Mouse (Mus musculus) left cerebral cortex, postnatal 4 days (tissue): ENCODE measurements at regions not wholly inside any gene's neighbourhood (a gene's known extent, or its start where the extent isn't known, plus 50 kb on each side); places are given as distances from the start of the nearest gene placed in this dataset.

ENCODE experiments used
- DNase-seq: peaks from one replicate; pipeline ENCODE4 v3.0.0-alpha.2; 2022
- intact Hi-C: fragments of 180-260 bp; cut with DNase I; formaldehyde crosslinking; loops from one replicate; pipeline ENCODE4 v1.15.1; 2025

DNA sequence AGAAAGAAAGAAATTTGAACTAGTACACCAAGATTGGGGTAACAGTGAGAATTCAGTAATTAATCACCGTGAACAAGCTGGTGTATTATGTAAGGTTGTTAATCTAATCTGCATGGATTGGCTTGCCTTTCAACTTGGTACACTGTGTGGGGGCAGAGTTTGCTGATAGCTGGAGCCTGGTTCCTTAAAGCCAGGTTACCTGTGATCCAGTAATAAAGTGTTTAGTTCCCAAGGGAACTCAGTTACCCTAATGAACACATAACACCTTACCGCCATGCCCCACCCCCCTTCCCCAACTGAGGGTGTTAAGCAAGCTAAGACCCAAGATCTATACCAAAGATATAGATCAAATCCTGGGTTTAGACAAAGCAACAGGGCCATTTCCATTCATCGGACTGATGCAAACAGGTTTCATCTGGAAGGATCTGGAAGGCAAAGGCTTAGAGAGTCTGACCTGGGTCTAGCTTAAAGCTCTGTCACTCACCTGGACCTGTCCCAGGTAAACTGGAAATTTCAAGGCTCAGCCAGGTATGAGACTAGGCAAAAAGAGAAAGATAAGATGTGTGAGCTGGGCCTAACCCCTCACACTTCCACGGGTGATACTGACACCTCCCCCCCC is 155.8 kb downstream of the Ly86 start:
- DNase-seq = no peak
- intact Hi-C loops = no loop called here

DNA sequence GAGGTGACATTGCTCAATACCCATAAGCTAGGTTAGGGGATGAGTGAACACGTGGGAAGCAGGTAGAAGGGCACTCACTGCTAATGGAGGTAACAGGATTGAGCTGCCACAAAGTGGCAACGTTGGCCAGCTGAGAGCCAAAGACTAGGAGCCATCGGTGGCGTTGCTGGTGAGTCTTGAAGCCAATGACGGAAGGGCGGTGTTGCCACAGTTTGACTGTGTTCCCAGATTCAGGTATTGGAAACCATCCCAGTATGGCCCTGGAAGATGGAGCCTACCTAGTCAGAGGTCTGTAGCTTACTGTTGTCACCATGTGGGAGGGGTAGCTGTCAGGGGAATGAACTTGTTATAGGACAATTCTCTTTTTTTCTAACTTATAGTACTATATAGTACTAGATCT is 158.4 kb downstream of the Ly86 start:
- no peak for DNase-seq
- intact Hi-C loops = no loop called here

DNA sequence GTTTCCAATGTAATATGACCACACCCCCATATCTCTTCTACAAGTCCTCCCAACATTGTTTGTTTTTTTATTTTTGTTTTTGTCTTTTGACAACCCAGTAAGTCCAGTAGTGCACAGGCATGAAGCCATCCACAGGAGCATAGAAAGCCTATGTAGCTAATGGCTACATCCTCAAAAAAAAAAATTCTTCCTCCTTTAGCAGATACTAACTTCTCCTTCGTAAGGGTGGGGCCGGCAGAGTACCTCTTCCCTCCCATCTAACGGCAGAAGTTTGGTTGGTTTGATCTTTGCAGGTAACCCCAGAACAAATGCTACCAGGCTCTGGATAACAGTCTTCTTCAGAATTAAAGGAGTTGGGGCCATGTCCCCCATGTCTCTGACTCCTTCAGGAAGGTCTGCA is 158.9 kb downstream of the Ly86 start:
- DNase-seq = no peak
- intact Hi-C loops = loop anchor here (2.0 kb wide), 1 partner anchor 51 kb away; no protein-coding TSS in a partner anchor

DNA sequence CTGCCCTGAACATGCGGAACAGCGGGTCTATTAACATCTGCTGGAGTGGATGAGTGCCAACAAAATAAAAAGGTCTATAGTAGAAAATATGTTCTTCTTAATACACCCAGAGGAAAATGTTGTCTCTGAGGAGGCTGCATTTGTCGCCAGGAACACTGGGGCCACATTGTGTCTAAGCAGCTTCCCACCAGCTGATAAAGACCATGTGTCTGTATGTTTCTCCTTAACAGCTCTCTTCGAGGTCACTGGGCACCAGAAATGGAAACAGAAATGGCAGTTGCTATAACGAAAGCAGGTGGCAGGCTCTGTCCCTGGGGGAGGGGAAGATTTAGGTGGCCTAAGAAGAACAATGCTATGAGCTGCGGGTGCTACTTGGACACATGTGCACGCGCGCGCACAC is 159.4 kb downstream of the Ly86 start:
- DNase-seq = peak; percentile 67
- intact Hi-C loops = loop anchor here (2.0 kb wide), 1 partner anchor 52 kb away; no protein-coding TSS in a partner anchor

DNA sequence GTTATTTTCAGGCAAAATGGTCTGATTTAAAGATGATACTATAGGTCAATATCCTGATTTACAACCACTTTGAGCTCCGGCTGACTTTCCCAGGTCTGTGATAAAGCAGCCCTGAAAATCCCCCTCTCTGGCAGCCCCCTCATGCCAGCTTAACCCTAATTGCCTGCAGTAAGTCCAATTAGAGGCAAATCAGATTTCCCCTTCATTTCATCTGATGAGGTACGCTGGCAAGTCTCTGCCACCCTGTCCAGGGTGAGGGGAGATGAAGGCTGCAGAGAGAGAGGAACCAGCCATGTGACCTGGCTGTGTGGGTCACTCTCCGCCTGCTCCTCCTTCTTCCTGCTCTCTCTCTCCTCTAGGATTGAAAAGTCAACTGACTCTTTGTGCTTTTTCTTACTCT is 160.6 kb downstream of the Ly86 start:
- intact Hi-C loops = loop anchor here (2.0 kb wide), 1 partner anchor 53 kb away; no protein-coding TSS in a partner anchor
- peak; percentile 27 for DNase-seq

DNA sequence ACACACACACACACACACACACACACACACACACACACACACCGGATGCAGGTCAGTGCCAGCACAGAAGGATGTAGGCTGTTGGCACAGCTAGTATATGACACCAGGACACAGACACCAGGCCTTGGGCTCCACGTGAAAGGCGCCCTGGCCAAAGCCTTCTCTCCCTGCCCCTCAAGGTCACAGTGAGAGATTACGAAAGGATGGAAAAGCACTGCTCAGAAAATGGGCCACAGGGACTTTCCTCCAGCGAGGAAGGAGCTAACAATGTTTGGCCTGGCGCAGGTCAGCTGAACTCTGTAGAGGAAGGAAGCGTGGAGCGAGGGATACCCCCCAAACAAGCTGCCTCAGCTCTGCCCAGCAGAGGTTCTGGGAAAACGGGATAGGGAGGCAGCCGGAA is 161.0 kb downstream of the Ly86 start:
- intact Hi-C loops = no loop called here
- peak; percentile 26 for DNase-seq

DNA sequence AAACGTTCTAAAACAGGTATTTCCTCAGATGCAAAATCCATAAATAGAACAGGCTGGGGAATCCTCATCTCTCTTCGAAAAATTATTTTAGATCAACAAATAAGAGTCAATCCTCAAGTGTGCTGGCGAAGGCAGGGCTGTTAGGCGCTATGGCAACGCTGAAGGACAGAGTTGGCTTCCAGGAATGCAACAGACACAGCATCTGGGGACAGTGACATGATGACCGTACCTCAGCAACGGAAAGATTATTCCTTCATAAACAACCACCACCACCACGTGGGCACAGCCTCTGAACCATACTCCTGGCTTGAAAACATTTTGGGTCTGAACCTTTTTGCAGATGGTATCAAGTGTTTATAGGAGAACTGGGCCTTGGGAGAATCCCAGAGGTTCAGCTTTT is 161.7 kb downstream of the Ly86 start:
- intact Hi-C loops = no loop called here
- no peak for DNase-seq

DNA sequence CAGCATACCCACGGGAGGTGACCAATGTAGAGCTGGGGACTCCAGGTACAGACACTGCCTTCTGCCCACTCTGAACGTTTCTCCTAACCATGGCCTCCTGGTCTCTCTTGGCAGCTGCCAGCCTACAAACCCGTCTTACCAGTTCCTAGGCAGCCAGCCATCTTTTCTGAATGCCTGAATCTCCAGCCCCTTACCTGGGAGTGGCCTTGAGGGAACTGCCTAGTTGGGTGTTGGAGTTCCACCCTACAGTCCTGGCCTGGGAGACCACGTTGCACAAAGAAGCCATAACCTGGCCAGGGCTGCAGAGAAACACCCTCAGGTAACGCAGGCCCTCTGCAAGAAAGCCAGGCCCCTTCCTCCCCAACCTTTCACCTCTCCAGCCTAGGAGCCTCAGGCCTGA is 162.1 kb downstream of the Ly86 start:
- no peak for DNase-seq
- intact Hi-C loops = no loop called here

DNA sequence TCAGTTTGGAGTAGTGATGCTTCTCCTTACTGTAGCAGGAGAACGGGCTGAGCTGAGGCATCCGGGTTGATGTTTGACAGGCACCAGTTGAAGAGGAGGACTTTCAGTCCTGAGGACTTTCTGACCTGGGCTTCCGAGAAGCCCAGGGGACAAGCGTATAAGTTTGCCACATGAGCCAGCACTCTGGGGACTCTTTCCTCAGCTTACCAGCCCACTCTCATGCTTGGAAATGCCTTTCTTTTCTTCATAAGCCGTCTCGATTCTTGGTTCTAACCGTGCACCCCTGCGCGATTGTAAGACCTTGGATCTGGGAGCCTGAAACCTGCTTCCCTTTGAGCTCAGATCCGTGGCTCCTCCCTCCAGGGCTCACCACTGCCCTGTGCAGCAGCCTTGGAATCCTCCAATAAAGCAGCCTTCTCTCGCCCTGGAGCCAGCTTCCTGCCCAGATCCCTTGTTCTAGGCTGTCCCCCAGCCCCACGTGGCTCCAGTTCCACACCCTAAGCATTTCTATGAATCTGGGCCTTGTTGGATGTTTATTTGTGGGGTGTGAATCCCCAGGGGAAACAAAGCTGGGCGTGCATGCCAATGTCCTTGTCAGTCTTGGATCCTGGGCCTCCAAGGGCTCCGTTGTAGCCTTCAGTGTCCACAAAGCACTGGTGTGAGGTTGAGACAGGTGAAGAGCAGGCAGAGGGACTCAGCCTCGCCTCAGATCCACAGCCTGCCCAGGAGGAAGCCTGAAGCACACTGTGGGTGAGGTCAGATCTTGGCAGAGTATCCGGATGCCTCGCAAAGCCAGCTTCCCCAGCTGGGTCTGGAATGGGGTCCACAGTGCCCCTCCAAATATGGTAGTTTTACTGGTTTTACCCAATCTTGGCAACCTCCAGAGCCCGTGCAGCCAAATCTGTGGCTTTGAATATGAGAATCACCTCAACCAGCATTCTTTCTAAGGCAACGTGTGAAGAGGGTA is 163.7 kb downstream of the Ly86 start:
- intact Hi-C loops = no loop called here
- peak; percentile 75 for DNase-seq

DNA sequence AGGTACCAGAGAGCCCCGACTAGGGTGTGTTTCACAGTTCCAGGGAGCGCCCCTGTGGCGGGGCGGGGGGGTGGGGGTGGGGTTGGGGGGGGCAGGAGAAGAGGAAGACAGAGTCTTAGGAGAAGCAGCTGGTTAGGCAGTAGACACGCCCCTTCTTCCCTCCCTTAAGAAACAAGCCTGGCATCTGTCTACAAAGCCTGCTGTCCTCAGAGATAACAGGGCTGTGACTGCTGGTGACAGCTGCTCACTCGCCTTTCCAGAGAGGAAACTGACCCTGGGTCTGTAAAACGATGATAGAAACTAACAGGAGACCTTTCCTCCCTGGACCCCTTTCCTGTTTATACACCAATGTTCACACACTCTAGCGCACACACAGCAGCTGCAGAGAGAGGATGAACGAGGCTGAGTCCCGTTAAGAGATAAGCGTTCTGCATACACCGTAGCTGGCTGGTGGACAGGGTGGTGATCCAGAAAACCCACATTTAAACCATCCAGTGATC is 164.4 kb downstream of the Ly86 start:
- peak; percentile 50 for DNase-seq
- intact Hi-C loops = no loop called here

DNA sequence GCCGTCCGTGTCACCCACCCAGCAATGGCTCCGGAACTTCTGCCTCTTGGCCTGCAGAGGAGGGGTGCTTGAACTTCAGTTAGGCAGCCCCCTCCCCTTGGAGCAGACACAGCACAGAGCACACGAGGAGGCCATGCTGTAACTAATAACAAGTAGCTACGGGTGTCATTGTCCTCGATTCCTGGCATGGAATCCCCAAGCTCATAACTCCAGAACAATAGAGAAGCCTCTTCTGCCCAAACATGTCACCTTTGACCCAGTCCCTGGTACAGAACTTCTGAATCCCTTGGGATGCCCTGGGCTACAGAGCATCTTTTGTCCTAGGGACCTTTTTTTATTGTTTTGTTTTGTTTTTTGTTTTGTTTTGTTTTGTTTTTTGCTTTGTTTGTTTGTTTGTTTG is 165.5 kb downstream of the Ly86 start:
- intact Hi-C loops = no loop called here
- DNase-seq = no peak

DNA sequence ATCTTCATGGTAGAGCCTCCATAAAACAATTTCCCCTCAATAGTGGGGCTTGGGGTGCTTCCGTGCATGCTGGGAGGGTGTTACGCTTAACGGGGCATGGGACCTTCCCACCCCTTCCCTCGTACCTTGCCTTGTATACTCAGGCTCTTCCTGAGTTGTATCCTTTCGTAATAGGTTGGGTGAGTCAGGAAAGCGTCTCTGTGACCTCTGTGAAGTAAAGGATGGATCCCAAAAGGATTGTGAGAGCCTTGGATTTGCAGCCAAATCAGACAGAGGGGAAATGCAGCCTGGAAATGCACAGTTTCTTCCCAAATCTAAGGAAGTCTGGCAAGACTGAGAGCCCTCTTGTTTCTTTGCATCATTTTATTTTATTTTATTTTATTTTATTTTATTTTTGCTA is 166.0 kb downstream of the Ly86 start:
- intact Hi-C loops = no loop called here

DNA sequence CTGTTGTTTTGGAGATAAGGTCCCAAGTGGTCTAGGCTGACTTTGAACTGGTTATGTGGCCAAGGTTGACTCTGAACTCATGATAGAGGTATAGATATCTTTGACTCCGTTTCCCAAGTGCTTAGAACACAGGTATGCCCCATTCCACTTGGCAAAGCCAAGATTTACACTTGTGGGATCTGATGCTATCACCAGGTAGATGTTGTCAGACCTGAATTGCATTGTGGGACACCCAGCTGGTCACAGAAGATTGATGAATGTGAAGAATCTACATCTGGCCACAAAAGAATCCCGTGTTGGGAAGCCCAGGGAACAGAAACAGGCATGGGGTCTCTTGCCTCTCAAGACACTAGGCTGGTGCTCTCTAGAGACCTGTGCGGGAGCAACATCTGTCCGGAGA is 166.4 kb downstream of the Ly86 start:
- DNase-seq = no peak
- intact Hi-C loops = no loop called here

More for the DNA sequence above, 166.0 kb downstream of the Ly86 start:
- no peak for DNase-seq

DNA sequence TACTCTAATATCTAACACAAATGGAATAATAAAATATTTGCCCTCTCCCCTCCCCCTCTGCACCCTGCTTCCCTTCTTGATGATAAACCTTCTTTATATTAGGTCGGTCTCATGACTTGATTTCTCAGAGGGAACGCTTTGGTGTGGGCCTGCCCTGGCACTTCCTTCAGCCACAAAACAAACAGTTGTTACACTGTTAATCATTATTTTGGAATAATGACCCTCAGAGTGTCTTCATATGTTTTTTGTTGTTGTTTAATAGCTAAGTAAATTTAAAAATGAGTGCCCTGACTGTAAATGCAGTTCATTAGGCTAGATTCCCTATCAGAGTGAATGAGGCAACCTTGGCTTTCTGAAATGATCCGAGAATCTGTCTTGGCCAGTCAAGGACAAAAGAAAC is 167.8 kb downstream of the Ly86 start:
- intact Hi-C loops = no loop called here
- DNase-seq = no peak

DNA sequence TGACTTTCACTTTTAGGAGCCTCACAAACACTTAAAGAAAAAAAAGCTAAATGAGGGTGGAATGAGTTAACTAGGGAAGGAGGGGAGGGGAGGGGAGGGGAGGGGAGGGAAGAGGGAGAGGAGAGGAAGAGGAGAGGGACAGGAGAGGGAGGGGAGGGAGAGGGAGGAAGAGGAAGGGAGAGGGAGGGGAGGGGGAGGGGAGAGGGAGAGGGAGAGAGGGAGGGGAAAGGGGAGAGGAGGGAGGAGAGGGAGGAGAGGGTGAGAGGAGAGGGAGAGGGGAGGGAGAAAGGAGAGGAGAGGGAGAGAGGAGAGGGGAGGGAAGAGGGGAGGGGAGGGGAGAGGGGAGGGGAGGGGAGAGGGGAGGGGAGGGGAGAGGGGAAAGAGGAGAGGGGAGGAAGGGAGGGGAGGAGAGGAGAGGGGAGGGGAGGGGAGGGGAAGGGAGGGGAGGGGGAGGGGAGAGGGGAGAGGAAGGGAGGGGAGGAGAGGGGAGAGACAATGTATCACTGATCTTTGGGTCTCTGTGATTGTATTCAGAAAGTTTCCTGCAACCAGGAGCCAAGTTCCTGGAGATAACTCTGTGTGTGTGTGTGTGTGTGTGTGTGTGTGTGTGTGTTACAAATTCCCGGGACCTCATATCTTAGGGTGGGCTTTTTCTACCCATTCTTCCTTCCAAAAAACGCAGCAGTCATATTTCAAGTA is 168.3 kb downstream of the Ly86 start:
- intact Hi-C loops = no loop called here
- DNase-seq = no peak

DNA sequence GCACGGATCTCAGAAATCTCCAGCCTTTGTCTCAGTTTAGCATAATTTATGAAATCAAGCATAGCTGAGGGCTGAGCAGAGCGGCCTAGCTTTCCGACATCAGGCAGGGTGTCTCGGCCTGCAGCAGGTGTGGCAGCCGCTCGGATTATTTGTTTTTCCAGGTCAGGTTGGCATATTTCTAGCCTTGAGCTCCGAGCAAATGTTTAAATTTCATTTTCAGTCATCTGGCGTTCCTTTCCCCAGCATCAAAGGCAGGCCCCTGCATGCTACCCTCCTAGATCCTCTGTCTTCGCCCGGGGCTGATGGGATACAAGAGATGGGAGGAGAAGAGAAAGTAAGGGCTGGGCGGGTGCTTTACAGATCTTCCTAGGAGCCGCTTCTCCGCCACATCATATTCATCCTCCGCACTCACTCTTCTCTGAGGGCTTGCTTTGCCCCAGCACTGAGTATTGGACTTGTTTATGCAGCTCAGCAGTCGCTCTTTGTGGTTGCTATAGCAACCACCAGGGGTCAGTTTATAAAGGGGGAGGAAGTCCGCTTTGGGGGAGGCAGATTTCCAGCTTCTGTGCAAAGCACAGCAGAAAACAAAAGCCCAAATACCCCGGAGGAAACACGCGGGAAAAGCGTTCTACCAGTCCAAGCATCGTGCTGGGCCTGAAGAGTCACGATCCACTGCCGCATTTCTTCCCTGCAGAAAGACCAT is 169.0 kb downstream of the Ly86 start:
- intact Hi-C loops = no loop called here

DNA sequence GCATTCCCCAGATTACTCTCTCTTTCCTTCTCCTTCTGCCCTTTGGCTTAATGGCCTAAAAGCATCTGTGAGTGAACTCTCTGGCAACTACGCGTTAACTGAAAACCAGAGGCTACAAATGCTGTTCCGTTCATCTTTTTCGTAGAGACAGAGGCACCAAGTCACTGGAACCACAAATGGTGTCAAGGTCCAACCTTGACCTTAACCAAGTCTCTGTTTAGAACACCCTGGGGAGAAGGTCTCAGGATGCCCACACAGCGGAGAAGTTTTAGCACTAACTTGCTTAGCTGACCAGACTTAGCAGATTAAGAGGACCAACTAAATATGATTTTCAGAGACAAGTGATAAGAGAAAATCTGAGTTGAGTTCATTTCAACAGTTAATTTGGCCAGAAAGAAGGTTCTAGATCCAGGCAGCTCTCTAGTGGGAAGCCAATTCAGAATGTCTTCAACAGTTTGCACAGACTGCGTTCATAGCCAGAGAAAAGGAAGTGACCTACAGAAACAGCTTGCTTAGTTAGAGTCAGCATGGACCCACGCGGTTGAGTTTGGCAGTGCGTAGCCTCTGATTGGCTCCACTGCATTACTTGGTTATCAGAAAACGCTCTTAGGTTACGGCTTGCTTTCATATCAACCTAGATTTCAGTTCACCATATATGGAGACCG is 169.8 kb downstream of the Ly86 start:
- DNase-seq = no peak
- intact Hi-C loops = no loop called here

More for the DNA sequence above, 169.0 kb downstream of the Ly86 start:
- DNase-seq = peak; percentile 64

DNA sequence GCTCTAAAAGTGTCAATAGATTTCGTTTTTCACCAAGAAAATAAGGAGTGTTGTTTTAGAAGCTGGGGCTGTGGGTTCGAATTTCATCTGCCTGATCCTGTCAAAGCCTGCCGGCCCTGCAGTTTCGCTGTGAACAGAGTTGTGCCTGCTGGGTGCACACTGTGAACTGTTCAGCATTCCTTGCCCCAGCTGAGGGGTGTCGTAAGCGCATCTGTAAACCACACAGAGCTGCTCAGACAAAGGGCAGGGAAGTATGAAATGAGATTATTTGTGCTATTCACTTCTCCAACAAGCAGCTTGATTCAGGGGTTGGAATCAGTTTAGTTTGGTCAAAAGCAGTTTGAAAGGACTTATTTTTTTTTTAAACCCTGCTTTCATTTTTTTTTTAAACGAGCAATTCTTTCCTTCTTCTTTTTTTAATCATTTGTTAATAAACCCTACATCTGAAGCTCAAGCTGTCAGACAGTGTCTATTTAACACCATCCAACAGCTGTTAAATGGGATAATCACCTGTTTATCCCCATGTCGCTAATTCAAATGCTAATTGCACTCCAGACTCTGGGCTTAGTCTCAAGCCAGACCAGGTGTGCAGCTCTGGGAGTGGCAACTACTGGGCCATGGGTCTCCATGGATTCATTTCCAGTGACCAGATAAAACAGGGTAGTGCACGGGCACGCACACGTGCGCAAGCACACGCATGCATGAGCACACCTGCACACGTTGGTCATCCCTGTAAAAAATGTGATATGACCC is 172.2 kb downstream of the Ly86 start:
- intact Hi-C loops = no loop called here
- no peak for DNase-seq

DNA sequence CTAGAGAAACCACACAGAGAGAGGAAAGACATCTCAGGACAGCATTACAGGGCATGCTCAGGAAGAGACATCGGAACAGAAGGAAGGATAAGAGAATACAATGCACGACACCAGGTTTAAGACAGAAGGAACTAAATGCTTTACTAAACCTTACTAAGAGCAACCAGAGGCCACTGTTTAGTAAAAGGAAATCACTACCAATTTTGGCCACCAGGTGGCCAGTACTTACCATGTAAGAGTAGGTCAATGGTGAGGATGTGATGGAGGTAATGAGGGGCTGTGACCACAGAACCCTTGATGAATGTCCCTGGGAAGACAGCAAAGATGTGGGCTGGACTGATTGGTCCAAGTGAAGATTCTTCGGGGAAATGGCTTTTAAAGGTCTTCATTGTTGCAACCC is 174.9 kb downstream of the Ly86 start:
- intact Hi-C loops = no loop called here
- no peak for DNase-seq
